Mouse (Mus musculus): ENCODE results near the gene Scap. TPM values are rescaled to one million over a fixed set of nuclear protein-coding genes. Genes with fewer than 3 reads are reported as not detected.
A peak's percentile ranks its signal among the peaks of the same experiment; 100 is the strongest.

Scap gene
- polyA plus RNA-seq, 1 experiment from 2014 or later, result 14.9 TPM

GRCm38 (mm10) chr9:110340037-110340750, 7.1 kb downstream of the Scap start:
- H3K4me1 ChIP-seq (replicated peaks; ENCODE audit: control insufficient read depth, insufficient read depth, low read length), result 0 out of 2 replicates have a peak, but pooled peaks cover 2% of the 10 kb centered on the region
- H3K4me2 ChIP-seq (replicated peaks; ENCODE audit: low read depth), result no peak overlapping the region
- H3K27me3 ChIP-seq (replicated peaks; ENCODE audit: control insufficient read depth, insufficient read depth, low read length), result no peaks in the 10 kb centered on the region
- no peak for ATAC-seq
- no peaks in the 10 kb centered on the region for H3K9me3 ChIP-seq (ENCODE audit: control insufficient read depth)
- H3K36me3 ChIP-seq (ENCODE audit: control insufficient read depth, insufficient read depth), result no peaks in the 10 kb centered on the region
- 73% methylated on average over 5 of the region's 5 CpGs for WGBS
- H3K4me3 ChIP-seq (ENCODE audit: low read depth, low read length), result no peak overlapping the region
- H3K9ac ChIP-seq (ENCODE audit: low read depth, low read length), result no peak overlapping the region
- TF ChIP-seq CTCF (IDR thresholded peaks at IDR 0.05; ENCODE audit: low read depth), result no peak
- H3K27ac ChIP-seq (ENCODE audit: low read depth, low read length), result no peak overlapping the region

- no peak for TF ChIP-seq CTCF (IDR thresholded peaks at IDR 0.05; ENCODE audit: low read depth)
- 81% methylated on average over 8 of the region's 8 CpGs for WGBS
- Histone ChIP-seq H3K9me3 (ENCODE audit: control insufficient read depth) (no peaks in the 10 kb centered on the region), H3K4me3 (ENCODE audit: low read depth, low read length) (no peak overlapping the region), H3K36me3 (ENCODE audit: control insufficient read depth, insufficient read depth) (no peaks in the 10 kb centered on the region), H3K9ac (ENCODE audit: low read depth, low read length) (no peak overlapping the region), H3K4me2 (replicated peaks; ENCODE audit: low read depth) (no peak overlapping the region), H3K4me1 (replicated peaks; ENCODE audit: control insufficient read depth, insufficient read depth, low read length) (0 out of 2 replicates have a peak, but pooled peaks cover 2% of the 10 kb centered on the region), H3K27me3 (replicated peaks; ENCODE audit: control insufficient read depth, insufficient read depth, low read length) (no peaks in the 10 kb centered on the region), H3K27ac (ENCODE audit: low read depth, low read length) (no peak overlapping the region)
- no peak for ATAC-seq
Measured at GRCm38 (mm10) chr9:110342008-110342407, 8.9 kb downstream of the Scap start.

GRCm38 (mm10) chr9:110343805-110344204, 10.7 kb downstream of the Scap start:
- TF ChIP-seq CTCF (IDR thresholded peaks at IDR 0.05; ENCODE audit: low read depth), result no peak
- WGBS, result 16% methylated on average over 6 of the region's 6 CpGs
- ATAC-seq, result no peak

GRCm38 (mm10) chr9:110345057-110345739, 12.1 kb downstream of the Scap start:
- Histone ChIP-seq H3K27me3 (replicated peaks; ENCODE audit: control insufficient read depth, insufficient read depth, low read length) (no peaks in the 10 kb centered on the region), H3K36me3 (ENCODE audit: control insufficient read depth, insufficient read depth) (no peaks in the 10 kb centered on the region), H3K9me3 (ENCODE audit: control insufficient read depth) (no peaks in the 10 kb centered on the region), H3K4me2 (replicated peaks; ENCODE audit: low read depth) (no peak overlapping the region), H3K4me3 (ENCODE audit: low read depth, low read length) (no peak overlapping the region), H3K4me1 (replicated peaks; ENCODE audit: control insufficient read depth, insufficient read depth, low read length) (0 out of 2 replicates have a peak, but pooled peaks cover 2% of the 10 kb centered on the region), H3K9ac (ENCODE audit: low read depth, low read length) (no peak overlapping the region), H3K27ac (ENCODE audit: low read depth, low read length) (no peak overlapping the region)
- no peak for ATAC-seq
- no peak for TF ChIP-seq CTCF (IDR thresholded peaks at IDR 0.05; ENCODE audit: low read depth)
- WGBS, result 63% methylated on average over 7 of the region's 7 CpGs

More at GRCm38 (mm10) chr9:110343805-110344204, 10.7 kb downstream of the Scap start:
- Histone ChIP-seq H3K4me3 (ENCODE audit: low read depth, low read length) (no peak overlapping the region), H3K27ac (ENCODE audit: low read depth, low read length) (no peak overlapping the region), H3K27me3 (replicated peaks; ENCODE audit: control insufficient read depth, insufficient read depth, low read length) (no peaks in the 10 kb centered on the region), H3K4me1 (replicated peaks; ENCODE audit: control insufficient read depth, insufficient read depth, low read length) (0 out of 2 replicates have a peak, but pooled peaks cover 2% of the 10 kb centered on the region), H3K36me3 (ENCODE audit: control insufficient read depth, insufficient read depth) (no peaks in the 10 kb centered on the region), H3K9ac (ENCODE audit: low read depth, low read length) (no peak overlapping the region), H3K9me3 (ENCODE audit: control insufficient read depth) (no peaks in the 10 kb centered on the region), H3K4me2 (replicated peaks; ENCODE audit: low read depth) (no peak overlapping the region)

GRCm38 (mm10) chr9:110348899-110349298, 15.8 kb downstream of the Scap start:
- no peak overlapping the region; the same call in 1 of the 2 replicates for H3K27ac ChIP-seq (ENCODE audit: low read depth, low read length)
- WGBS, result 66% methylated on average over 4 of the region's 4 CpGs
- H3K9ac ChIP-seq (ENCODE audit: low read depth, low read length), result no peak overlapping the region
- no peak overlapping the region for H3K4me3 ChIP-seq (ENCODE audit: low read depth, low read length)
- TF ChIP-seq CTCF (IDR thresholded peaks at IDR 0.05; ENCODE audit: low read depth), result no peak
- 0 out of 2 replicates have a peak, but pooled peaks cover 2% of the 10 kb centered on the region for H3K4me1 ChIP-seq (replicated peaks; ENCODE audit: control insufficient read depth, insufficient read depth, low read length)
- ATAC-seq, result no peak
- no peaks in the 10 kb centered on the region for H3K27me3 ChIP-seq (replicated peaks; ENCODE audit: control insufficient read depth, insufficient read depth, low read length)
- H3K4me2 ChIP-seq (replicated peaks; ENCODE audit: low read depth), result no peak overlapping the region
- H3K36me3 ChIP-seq (ENCODE audit: control insufficient read depth, insufficient read depth), result peaks cover 2% of the 10 kb centered on the region; the same call in 1 of the 2 replicates
- no peaks in the 10 kb centered on the region for H3K9me3 ChIP-seq (ENCODE audit: control insufficient read depth)

- Histone ChIP-seq H3K9ac (ENCODE audit: low read depth, low read length) (no peak overlapping the region), H3K27ac (ENCODE audit: low read depth, low read length) (no peak overlapping the region), H3K36me3 (ENCODE audit: control insufficient read depth, insufficient read depth) (peaks cover 11% of the 10 kb centered on the region; the same call in 1 of the 2 replicates), H3K9me3 (ENCODE audit: control insufficient read depth) (no peaks in the 10 kb centered on the region), H3K27me3 (replicated peaks; ENCODE audit: control insufficient read depth, insufficient read depth, low read length) (no peaks in the 10 kb centered on the region), H3K4me2 (replicated peaks; ENCODE audit: low read depth) (no peak overlapping the region), H3K4me1 (replicated peaks; ENCODE audit: control insufficient read depth, insufficient read depth, low read length) (0 out of 2 replicates have a peak, but pooled peaks cover under 1% of the 10 kb centered on the region), H3K4me3 (ENCODE audit: low read depth, low read length) (no peak overlapping the region)
- 0 out of 2 replicates have a peak, but pooled peaks have one; percentile 19 for ATAC-seq
- no peak for TF ChIP-seq CTCF (IDR thresholded peaks at IDR 0.05; ENCODE audit: low read depth)
- 78% methylated on average over 5 of the region's 5 CpGs for WGBS
Measured at GRCm38 (mm10) chr9:110350188-110350587, 17.1 kb downstream of the Scap start.

Measured in intestine, postnatal 0 days (tissue).